Mouse (Mus musculus): Measurements from ENCODE around the gene Mast2. TPM values are rescaled to one million over a fixed set of nuclear protein-coding genes. Genes with fewer than 3 reads are reported as not detected.
A peak's percentile ranks its signal among the peaks of the same experiment; 100 is the strongest.

The Mast2 gene
- polyA plus RNA-seq, 1 experiment from 2014 or later, result 83.6 TPM

DNA sequence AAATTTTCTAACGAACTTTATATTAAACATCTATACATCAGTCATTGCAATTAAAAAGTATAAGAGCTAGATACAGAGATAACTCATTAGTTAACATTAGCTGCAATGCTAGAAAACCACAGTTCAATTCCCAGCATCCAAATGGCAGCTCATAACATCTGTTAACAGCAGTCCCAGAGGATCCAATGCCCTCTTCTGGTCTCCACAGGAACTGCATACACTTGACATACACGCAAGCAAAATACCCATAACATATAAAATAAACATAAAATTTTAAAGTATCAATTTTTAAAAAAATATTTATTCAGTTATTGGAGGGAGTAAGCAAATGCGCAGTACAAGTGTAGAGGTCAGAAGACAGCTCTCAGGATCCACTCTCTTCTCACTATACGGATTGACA lies 28.4 kb downstream of the Mast2 start:
- Histone ChIP-seq H3K36me3 (ENCODE audit: control insufficient read depth, insufficient read depth, low read length) (peaks cover 6% of the 10 kb centered on the region; the same call in 1 of the 2 replicates), H3K9ac (replicated peaks; ENCODE audit: low read length) (no peak overlapping the region), H3K9me3 (ENCODE audit: control insufficient read depth, low read length) (no peaks in the 10 kb centered on the region), H3K27ac (replicated peaks; ENCODE audit: low read depth, low read length) (no peak overlapping the region), H3K4me2 (ENCODE audit: low read length) (no peak overlapping the region), H3K4me1 (ENCODE audit: control insufficient read depth, insufficient read depth, low read length) (no peaks in the 10 kb centered on the region), H3K4me3 (replicated peaks; ENCODE audit: low read depth, low read length) (no peak overlapping the region), H3K27me3 (ENCODE audit: control insufficient read depth, insufficient read depth, low read length) (no peaks in the 10 kb centered on the region)
- DNase-seq (peak; percentile 8), ATAC-seq (ENCODE audit: low FRiP score, low TSS enrichment) (no peak)
- 98% methylated on average over 4 of the region's 4 CpGs for WGBS

DNA sequence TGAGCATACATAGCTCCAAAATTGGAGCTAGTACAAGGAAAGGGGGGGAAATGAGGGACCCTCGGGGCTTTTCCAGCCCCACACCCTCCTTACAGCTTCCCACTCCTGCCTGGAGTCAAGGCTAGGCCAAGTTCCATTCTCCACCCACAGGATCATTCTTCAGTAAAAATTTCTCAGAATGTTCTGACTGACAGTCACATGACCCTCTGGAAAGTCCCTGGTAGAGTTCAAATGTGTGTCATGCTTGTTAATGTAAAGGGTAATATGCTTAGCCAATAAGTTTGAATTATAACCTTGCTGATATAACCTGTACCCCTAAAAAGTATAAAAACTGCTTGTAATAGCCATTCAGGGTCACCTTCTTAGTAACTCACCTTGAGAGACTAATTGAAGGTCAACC lies 41.8 kb downstream of the Mast2 start:
- ATAC-seq (ENCODE audit: low FRiP score, low TSS enrichment) (no peak), DNase-seq (no peak)
- no peaks in the 10 kb centered on the region for H3K27me3 ChIP-seq (ENCODE audit: control insufficient read depth, insufficient read depth, low read length)
- H3K9ac ChIP-seq (replicated peaks; ENCODE audit: low read length), result no peak overlapping the region
- H3K4me3 ChIP-seq (replicated peaks; ENCODE audit: low read depth, low read length), result no peak overlapping the region
- no peaks in the 10 kb centered on the region for H3K9me3 ChIP-seq (ENCODE audit: control insufficient read depth, low read length)
- H3K36me3 ChIP-seq (ENCODE audit: control insufficient read depth, insufficient read depth, low read length), result peaks cover 3% of the 10 kb centered on the region; the same call in 1 of the 2 replicates
- 89% methylated on average over 1 of the region's 1 CpGs for WGBS
- H3K27ac ChIP-seq (replicated peaks; ENCODE audit: low read depth, low read length), result no peak overlapping the region
- H3K4me1 ChIP-seq (ENCODE audit: control insufficient read depth, insufficient read depth, low read length), result no peaks in the 10 kb centered on the region
- H3K4me2 ChIP-seq (ENCODE audit: low read length), result no peak overlapping the region

- H3K9me3 ChIP-seq (ENCODE audit: control insufficient read depth, low read length), result no peaks in the 10 kb centered on the region
- 95% methylated on average over 3 of the region's 3 CpGs for WGBS
- no peak overlapping the region for H3K4me2 ChIP-seq (ENCODE audit: low read length)
- no peak overlapping the region for H3K27ac ChIP-seq (replicated peaks; ENCODE audit: low read depth, low read length)
- H3K36me3 ChIP-seq (ENCODE audit: control insufficient read depth, insufficient read depth, low read length), result peaks cover 3% of the 10 kb centered on the region; the same call in 1 of the 2 replicates
- no peak overlapping the region for H3K4me3 ChIP-seq (replicated peaks; ENCODE audit: low read depth, low read length)
- H3K27me3 ChIP-seq (ENCODE audit: control insufficient read depth, insufficient read depth, low read length), result no peaks in the 10 kb centered on the region
- H3K9ac ChIP-seq (replicated peaks; ENCODE audit: low read length), result no peak overlapping the region
- DNase-seq (no peak), ATAC-seq (ENCODE audit: low FRiP score, low TSS enrichment) (no peak)
- H3K4me1 ChIP-seq (ENCODE audit: control insufficient read depth, insufficient read depth, low read length), result no peaks in the 10 kb centered on the region
Measured at GRCm38 (mm10) chr4:116421170-116421569, 42.8 kb downstream of the Mast2 start.

GRCm38 (mm10) chr4:116412993-116413392 lies 51.0 kb downstream of the Mast2 start:
- no peak for DNase-seq
- H3K27me3 ChIP-seq (ENCODE audit: control insufficient read depth, insufficient read depth, low read length), result no peaks in the 10 kb centered on the region
- H3K4me3 ChIP-seq (replicated peaks; ENCODE audit: low read depth, low read length), result no peak overlapping the region
- WGBS, result 76% methylated on average over 1 of the region's 1 CpGs
- no peaks in the 10 kb centered on the region for H3K9me3 ChIP-seq (ENCODE audit: control insufficient read depth, low read length)
- no peak overlapping the region for H3K9ac ChIP-seq (replicated peaks; ENCODE audit: low read length)
- H3K27ac ChIP-seq (replicated peaks; ENCODE audit: low read depth, low read length), result no peak overlapping the region
- no peaks in the 10 kb centered on the region for H3K4me1 ChIP-seq (ENCODE audit: control insufficient read depth, insufficient read depth, low read length)
- H3K4me2 ChIP-seq (ENCODE audit: low read length), result no peak overlapping the region
- no peak for ATAC-seq (ENCODE audit: low FRiP score, low TSS enrichment)
- no peaks in the 10 kb centered on the region for H3K36me3 ChIP-seq (ENCODE audit: control insufficient read depth, insufficient read depth, low read length)

GRCm38 (mm10) chr4:116411401-116411800 lies 52.6 kb downstream of the Mast2 start:
- DNase-seq (no peak), ATAC-seq (ENCODE audit: low FRiP score, low TSS enrichment) (no peak)
- H3K4me2 ChIP-seq (ENCODE audit: low read length), result no peak overlapping the region
- no peak overlapping the region for H3K27ac ChIP-seq (replicated peaks; ENCODE audit: low read depth, low read length)
- no peaks in the 10 kb centered on the region for H3K9me3 ChIP-seq (ENCODE audit: control insufficient read depth, low read length)
- H3K27me3 ChIP-seq (ENCODE audit: control insufficient read depth, insufficient read depth, low read length), result no peaks in the 10 kb centered on the region
- peaks cover 4% of the 10 kb centered on the region for H3K4me1 ChIP-seq (ENCODE audit: control insufficient read depth, insufficient read depth, low read length)
- no peak overlapping the region for H3K4me3 ChIP-seq (replicated peaks; ENCODE audit: low read depth, low read length)
- H3K9ac ChIP-seq (replicated peaks; ENCODE audit: low read length), result no peak overlapping the region
- H3K36me3 ChIP-seq (ENCODE audit: control insufficient read depth, insufficient read depth, low read length), result no peaks in the 10 kb centered on the region

DNA sequence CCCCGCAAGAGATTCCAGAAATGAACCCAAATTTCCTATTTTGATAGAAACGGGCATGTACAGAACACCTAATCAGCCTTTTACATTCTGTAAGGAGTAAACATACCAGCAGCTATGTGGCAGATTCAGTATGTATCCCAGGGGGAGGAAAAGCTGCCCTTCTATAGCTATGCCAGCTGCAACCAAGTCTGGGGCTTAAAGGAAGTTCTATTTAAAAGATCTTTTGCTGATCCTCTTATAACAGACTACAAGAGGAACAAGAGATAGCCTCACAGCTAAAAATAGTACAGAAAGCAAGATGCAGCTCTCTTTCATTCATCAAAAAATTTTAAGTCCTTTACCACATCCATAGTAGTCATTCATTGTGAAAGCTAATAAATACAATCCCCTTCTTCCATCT lies 57.3 kb downstream of the Mast2 start:
- peak overlapping the region; percentile 76 for H3K27ac ChIP-seq (replicated peaks; ENCODE audit: low read depth, low read length)
- 0 out of 2 replicates have a peak overlapping the region, but pooled peaks have one; percentile 17 for H3K9ac ChIP-seq (replicated peaks; ENCODE audit: low read length)
- DNase-seq (peak; percentile 45), ATAC-seq (ENCODE audit: low FRiP score, low TSS enrichment) (no peak)
- 57% methylated on average over 2 of the region's 2 CpGs for WGBS
- peaks cover 21% of the 10 kb centered on the region for H3K4me1 ChIP-seq (ENCODE audit: control insufficient read depth, insufficient read depth, low read length)
- peak overlapping the region; percentile 53 for H3K4me2 ChIP-seq (ENCODE audit: low read length)
- no peaks in the 10 kb centered on the region for H3K9me3 ChIP-seq (ENCODE audit: control insufficient read depth, low read length)
- H3K4me3 ChIP-seq (replicated peaks; ENCODE audit: low read depth, low read length), result no peak overlapping the region
- no peaks in the 10 kb centered on the region for H3K36me3 ChIP-seq (ENCODE audit: control insufficient read depth, insufficient read depth, low read length)
- H3K27me3 ChIP-seq (ENCODE audit: control insufficient read depth, insufficient read depth, low read length), result no peaks in the 10 kb centered on the region

- no peaks in the 10 kb centered on the region for H3K36me3 ChIP-seq (ENCODE audit: control insufficient read depth, insufficient read depth, low read length)
- DNase-seq, result peak; percentile 79
- H3K4me2 ChIP-seq (ENCODE audit: low read length), result peak overlapping the region; percentile 53
- WGBS, result under 1% methylated on average over 8 of the region's 8 CpGs
- H3K27ac ChIP-seq (replicated peaks; ENCODE audit: low read depth, low read length), result peak overlapping the region; percentile 86
- no peaks in the 10 kb centered on the region for H3K27me3 ChIP-seq (ENCODE audit: control insufficient read depth, insufficient read depth, low read length)
- H3K4me3 ChIP-seq (replicated peaks; ENCODE audit: low read depth, low read length), result peak overlapping the region; percentile 33
- peak overlapping the region; percentile 51 for H3K9ac ChIP-seq (replicated peaks; ENCODE audit: low read length)
- peaks cover 21% of the 10 kb centered on the region for H3K4me1 ChIP-seq (ENCODE audit: control insufficient read depth, insufficient read depth, low read length)
- H3K9me3 ChIP-seq (ENCODE audit: control insufficient read depth, low read length), result no peaks in the 10 kb centered on the region
- ATAC-seq (ENCODE audit: low FRiP score, low TSS enrichment), result peak; percentile 60; the same call in 1 of the 2 replicates
Measured at GRCm38 (mm10) chr4:116405955-116406351, 58.0 kb downstream of the Mast2 start.

GRCm38 (mm10) chr4:116405276-116405954 lies 58.6 kb downstream of the Mast2 start:
- WGBS, result 9% methylated on average over 7 of the region's 7 CpGs
- Histone ChIP-seq H3K9me3 (ENCODE audit: control insufficient read depth, low read length) (no peaks in the 10 kb centered on the region), H3K9ac (replicated peaks; ENCODE audit: low read length) (peak overlapping the region; percentile 51), H3K27me3 (ENCODE audit: control insufficient read depth, insufficient read depth, low read length) (no peaks in the 10 kb centered on the region), H3K4me1 (ENCODE audit: control insufficient read depth, insufficient read depth, low read length) (peaks cover 21% of the 10 kb centered on the region), H3K4me3 (replicated peaks; ENCODE audit: low read depth, low read length) (peak overlapping the region; percentile 33), H3K4me2 (ENCODE audit: low read length) (peak overlapping the region; percentile 53), H3K27ac (replicated peaks; ENCODE audit: low read depth, low read length) (peak overlapping the region; percentile 86), H3K36me3 (ENCODE audit: control insufficient read depth, insufficient read depth, low read length) (no peaks in the 10 kb centered on the region)
- ATAC-seq (ENCODE audit: low FRiP score, low TSS enrichment) (no peak), DNase-seq (no peak)

DNA sequence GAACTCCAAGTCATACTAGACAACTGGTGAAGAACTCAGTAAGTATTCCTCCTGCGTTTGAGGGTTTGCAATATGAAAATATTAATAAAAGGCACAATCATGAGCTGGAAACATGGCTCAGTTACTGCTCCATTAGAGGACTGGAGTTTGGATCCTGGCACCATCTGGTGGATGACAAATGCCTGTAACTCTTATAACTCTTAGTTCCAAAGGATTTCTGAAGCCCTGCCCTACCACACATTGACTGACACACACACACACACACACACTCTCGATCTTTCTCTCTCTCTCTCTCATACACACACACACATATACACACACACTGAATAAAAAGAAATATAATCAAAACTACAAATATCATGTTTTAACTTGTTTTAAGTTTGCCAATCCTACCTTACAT lies 60.1 kb downstream of the Mast2 start:
- Histone ChIP-seq H3K9ac (replicated peaks; ENCODE audit: low read length) (0 out of 2 replicates have a peak overlapping the region, but pooled peaks have one; percentile 31), H3K4me2 (ENCODE audit: low read length) (peak overlapping the region; percentile 53), H3K27ac (replicated peaks; ENCODE audit: low read depth, low read length) (no peak overlapping the region; the same call in 1 of the 2 replicates), H3K9me3 (ENCODE audit: control insufficient read depth, low read length) (no peaks in the 10 kb centered on the region), H3K36me3 (ENCODE audit: control insufficient read depth, insufficient read depth, low read length) (no peaks in the 10 kb centered on the region), H3K4me3 (replicated peaks; ENCODE audit: low read depth, low read length) (peak overlapping the region; percentile 28), H3K27me3 (ENCODE audit: control insufficient read depth, insufficient read depth, low read length) (no peaks in the 10 kb centered on the region), H3K4me1 (ENCODE audit: control insufficient read depth, insufficient read depth, low read length) (peaks cover 21% of the 10 kb centered on the region)
- peak; percentile 71 for DNase-seq
- 56% methylated on average over 2 of the region's 2 CpGs for WGBS
- peak; percentile 57; the same call in 1 of the 2 replicates for ATAC-seq (ENCODE audit: low FRiP score, low TSS enrichment)
